Mouse (Mus musculus) liver, embryonic 12.5 days (tissue): ENCODE data around the gene Lyz1. TPM values are rescaled to one million over a fixed set of nuclear protein-coding genes. Genes with fewer than 3 reads are reported as not detected.
"Not testable (repeated sequence)": the region's sequence is repeated elsewhere in the genome, so short reads cannot be mapped to it uniquely, and the experiment has no call there.

Experiments
- ATAC-seq: fragments of 200-750 bp; cut with Nextera tagmentation; 2 replicates; pipeline ENCODE4 v1.8.0; 2017; ENCODE audit warnings: moderate number of reproducible peaks, mild to moderate bottlenecking, moderate library complexity
- H3K27ac ChIP-seq: fragments of 300-500 bp; sonication (generic); 2 replicates; pipeline ENCODE4 v1.5.1; 2016; ENCODE audit warnings: mild to moderate bottlenecking
- H3K27me3 ChIP-seq: fragments of 300-500 bp; sonication (generic); replicated peaks from 2 replicates; pipeline ENCODE4 v1.6.1; 2016; ENCODE audit warnings: mild to moderate bottlenecking, moderate library complexity
- H3K36me3 ChIP-seq: fragments of 300-500 bp; sonication (generic); 2 replicates; pipeline ENCODE4 v1.6.1; 2016; ENCODE audit warnings: mild to moderate bottlenecking, moderate library complexity
- H3K4me1 ChIP-seq: fragments of 300-500 bp; sonication (generic); 2 replicates; pipeline ENCODE4 v1.6.1; 2016
- H3K4me2 ChIP-seq: fragments of 300-500 bp; sonication (generic); 2 replicates; pipeline ENCODE4 v1.6.1; 2016; ENCODE audit warnings: mild to moderate bottlenecking, moderate library complexity
- H3K4me3 ChIP-seq: fragments of 300-500 bp; sonication (generic); 2 replicates; pipeline ENCODE4 v1.5.1; 2016; ENCODE audit warnings: mild to moderate bottlenecking, moderate library complexity
- H3K9ac ChIP-seq: fragments of 300-500 bp; sonication (generic); 2 replicates; pipeline ENCODE4 v1.6.1; 2016; ENCODE audit warnings: mild to moderate bottlenecking, moderate library complexity
- H3K9me3 ChIP-seq: fragments of 300-500 bp; sonication (generic); replicated peaks from 2 replicates; pipeline ENCODE4 v1.6.1; 2016; ENCODE audit warnings: mild to moderate bottlenecking, moderate library complexity
- WGBS: fragments of 180-500 bp; shearing (Covaris S2); methylation state at CpG from one replicate; pipeline ENCODE4 v1.1.7; 2016; ENCODE audit not compliant: insufficient replicate concordance; 5-methylcytosine and 5-hydroxymethylcytosine counted together
- polyA plus RNA-seq: library from polyadenylated mRNA; unstranded; fragments of >200 nt; fragmentation: Nextera tagmentation; extraction: Ambion mirVana; gene quantifications from 2 replicates; pipeline ENCODE4 v1.2.1, GENCODE M21; 2016

Gene Lyz1
- polyA plus RNA-seq, 1 experiment from 2014 or later, result not detected

GRCm38 (mm10) chr10:117285584-117285983 is 7.1 kb downstream of the Lyz1 start:
- not testable (repeated sequence) for H3K27me3 ChIP-seq, ATAC-seq, H3K27ac ChIP-seq, H3K4me2 ChIP-seq, H3K9me3 ChIP-seq, H3K9ac ChIP-seq, H3K4me1 ChIP-seq, H3K36me3 ChIP-seq, H3K4me3 ChIP-seq
- 70% methylated on average over 3 of the region's 7 CpGs for WGBS

DNA sequence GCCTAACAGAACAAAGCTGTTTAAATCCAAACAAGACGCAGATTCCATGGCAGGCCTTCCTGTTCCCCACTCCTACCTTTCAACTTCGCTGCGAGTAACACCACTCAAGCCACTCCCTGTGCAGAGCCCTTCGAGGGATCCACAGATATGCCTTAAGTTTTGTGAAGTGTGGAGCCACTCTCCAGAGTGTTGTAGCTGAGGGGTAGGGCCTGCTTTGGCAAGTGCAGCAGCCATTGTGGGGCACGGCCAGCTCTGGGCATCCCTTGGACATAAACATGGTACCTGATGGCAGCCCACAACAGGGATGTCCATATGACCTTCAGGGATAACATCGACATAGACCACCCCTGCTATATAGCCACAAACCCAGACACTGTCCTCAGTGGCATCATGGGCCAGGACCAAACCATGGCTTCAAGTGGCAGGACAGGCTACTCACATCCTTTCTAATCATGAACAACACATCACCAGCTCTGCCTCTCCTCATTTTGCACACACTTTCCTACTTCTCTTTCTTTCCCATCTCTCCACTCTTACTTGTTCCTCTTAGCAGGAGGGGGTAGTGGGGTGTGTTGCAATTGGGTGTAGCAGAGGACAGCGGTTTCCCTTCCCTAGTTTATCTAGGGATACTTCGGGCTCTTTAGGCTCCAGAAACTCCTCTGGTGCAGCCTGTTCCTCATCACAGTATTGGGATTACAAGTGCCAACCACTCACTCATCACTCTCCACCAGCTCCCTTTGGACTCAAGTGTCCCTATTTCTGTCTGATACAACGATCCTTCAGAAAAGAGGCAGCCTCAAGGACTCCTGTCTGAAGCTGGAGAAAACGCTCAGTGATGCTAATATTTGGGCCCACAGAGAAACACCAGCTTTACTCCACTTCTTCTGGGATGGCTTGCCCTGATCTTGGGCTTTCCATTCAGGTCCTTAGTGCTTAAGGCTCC is 7.8 kb downstream of the Lyz1 start:
- Histone ChIP-seq H3K9me3 (no peaks in the 10 kb centered on the region), H3K27ac (no peak overlapping the region)
- no peak for ATAC-seq

DNA sequence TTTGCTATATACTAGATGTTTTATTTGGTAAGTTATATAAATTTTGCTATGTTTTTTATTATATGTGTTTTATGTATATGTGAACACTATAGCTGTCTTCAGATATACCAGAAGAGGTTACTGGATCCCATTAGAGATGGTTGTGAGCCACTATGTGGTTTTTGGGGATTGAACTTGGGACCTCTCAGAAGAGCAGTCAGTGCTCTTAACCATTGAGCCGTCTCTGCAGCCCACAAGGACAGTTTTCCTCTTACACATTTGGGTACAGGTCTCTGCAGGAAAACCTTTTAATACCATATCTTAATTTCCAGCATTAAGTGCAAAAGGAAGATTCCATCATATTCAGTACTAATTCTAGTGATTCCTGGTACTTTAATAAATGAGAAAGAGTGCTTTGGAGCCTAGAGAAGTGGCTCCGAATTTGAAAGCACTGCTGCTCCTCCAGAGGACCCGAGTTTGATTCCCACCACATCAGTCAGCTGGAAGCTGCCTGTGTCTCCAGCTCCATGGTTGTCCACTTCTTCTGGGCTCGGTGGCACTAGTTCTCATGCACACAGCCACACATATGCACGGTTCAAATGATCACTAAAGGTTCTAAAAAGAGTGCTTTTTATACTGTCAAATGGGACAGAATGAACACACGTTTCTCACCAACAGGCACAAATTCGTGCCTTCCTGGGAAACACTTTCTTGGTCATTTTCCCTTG is 8.6 kb downstream of the Lyz1 start:
- H3K27me3 ChIP-seq, result no peaks in the 10 kb centered on the region
- no peaks in the 10 kb centered on the region for H3K4me1 ChIP-seq
- 55% methylated on average over 7 of the region's 7 CpGs for WGBS
- no peak overlapping the region for H3K9ac ChIP-seq
- no peak overlapping the region for H3K4me3 ChIP-seq
- ATAC-seq, result no peak
- no peaks in the 10 kb centered on the region for H3K36me3 ChIP-seq
- no peak overlapping the region for H3K4me2 ChIP-seq
- H3K9me3 ChIP-seq, result no peaks in the 10 kb centered on the region
- no peak overlapping the region for H3K27ac ChIP-seq

More for the DNA sequence above, 7.8 kb downstream of the Lyz1 start:
- Histone ChIP-seq H3K9ac (no peak overlapping the region), H3K4me2 (no peak overlapping the region), H3K36me3 (no peaks in the 10 kb centered on the region), H3K4me1 (no peaks in the 10 kb centered on the region), H3K4me3 (no peak overlapping the region), H3K27me3 (no peaks in the 10 kb centered on the region)
- 65% methylated on average over 10 of the region's 10 CpGs for WGBS

- H3K4me2 ChIP-seq, ATAC-seq, H3K36me3 ChIP-seq, H3K27ac ChIP-seq, H3K4me3 ChIP-seq, H3K4me1 ChIP-seq, H3K9ac ChIP-seq, H3K27me3 ChIP-seq, H3K9me3 ChIP-seq: not testable (repeated sequence)
- 58% methylated on average over 4 of the region's 4 CpGs for WGBS
Measured at GRCm38 (mm10) chr10:117283196-117283595, 9.5 kb downstream of the Lyz1 start.

GRCm38 (mm10) chr10:117282551-117282950 is 10.1 kb downstream of the Lyz1 start:
- Histone ChIP-seq H3K27ac (no peak overlapping the region), H3K9ac (no peak overlapping the region), H3K9me3 (no peaks in the 10 kb centered on the region), H3K27me3 (no peaks in the 10 kb centered on the region), H3K4me1 (no peaks in the 10 kb centered on the region), H3K4me2 (no peak overlapping the region), H3K4me3 (no peak overlapping the region), H3K36me3 (no peaks in the 10 kb centered on the region)
- 58% methylated on average over 2 of the region's 2 CpGs for WGBS
- ATAC-seq, result no peak

- Histone ChIP-seq H3K9ac (no peak within 1 kb of the TSS), H3K4me3 (peak within 1 kb of the TSS; percentile 17; the same call in 1 of the 2 replicates)
- WGBS, result 15% methylated on average over 4 of the region's 4 CpGs
Measured at GRCm38 (mm10) chr10:117282049-117282448, 10.6 kb downstream of the Lyz1 start, which contains the start of gene Lyz2. Lyz2 (minus strand) TSS chr10:117282321.

DNA sequence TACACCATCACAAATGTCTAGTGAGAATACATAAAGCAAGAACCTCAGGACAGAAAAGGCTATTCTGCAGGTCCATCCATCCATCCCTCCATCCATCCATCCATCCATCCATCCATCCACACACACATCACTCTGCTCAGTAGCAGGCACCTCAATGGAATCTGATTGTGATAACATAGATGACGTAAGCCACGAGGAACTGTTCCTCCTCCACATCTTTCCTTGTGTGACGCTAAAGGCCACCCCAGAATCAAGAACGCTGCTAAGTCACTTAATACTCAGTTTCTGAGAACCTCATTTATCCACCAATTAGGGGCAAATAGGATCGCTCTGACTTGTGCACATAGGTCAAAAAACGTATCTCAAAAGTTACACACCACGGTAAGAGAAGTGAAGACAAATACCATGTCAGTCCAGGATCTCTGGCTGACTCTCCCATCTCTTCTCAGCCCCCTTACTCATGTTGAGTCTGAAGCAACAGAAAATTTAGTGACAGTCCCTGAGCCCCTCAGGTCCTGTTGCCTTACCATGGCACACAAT is 11.2 kb downstream of the Lyz1 start:
- Histone ChIP-seq H3K27ac (no peak overlapping the region), H3K4me2 (peak overlapping the region; percentile 20; the same call in 1 of the 2 replicates), H3K9ac (no peak overlapping the region), H3K36me3 (no peaks in the 10 kb centered on the region), H3K27me3 (no peaks in the 10 kb centered on the region), H3K4me1 (no peaks in the 10 kb centered on the region), H3K4me3 (peak overlapping the region; percentile 17; the same call in 1 of the 2 replicates), H3K9me3 (no peaks in the 10 kb centered on the region)
- WGBS, result 65% methylated on average over 7 of the region's 7 CpGs
- no peak for ATAC-seq

More at GRCm38 (mm10) chr10:117282049-117282448, 10.6 kb downstream of the Lyz1 start, which contains the start of gene Lyz2:
- Histone ChIP-seq H3K27ac (no peak within 1 kb of the TSS), H3K4me2 (peak within 1 kb of the TSS; percentile 20; the same call in 1 of the 2 replicates), H3K36me3 (no peaks in the 10 kb centered on the region), H3K9me3 (no peaks in the 10 kb centered on the region), H3K4me1 (no peaks in the 10 kb centered on the region), H3K27me3 (no peaks in the 10 kb centered on the region)
- ATAC-seq, result no peak

GRCm38 (mm10) chr10:117280000-117280399 is 12.7 kb downstream of the Lyz1 start:
- no peak for ATAC-seq
- Histone ChIP-seq H3K27ac (no peak overlapping the region), H3K4me2 (no peak overlapping the region)

DNA sequence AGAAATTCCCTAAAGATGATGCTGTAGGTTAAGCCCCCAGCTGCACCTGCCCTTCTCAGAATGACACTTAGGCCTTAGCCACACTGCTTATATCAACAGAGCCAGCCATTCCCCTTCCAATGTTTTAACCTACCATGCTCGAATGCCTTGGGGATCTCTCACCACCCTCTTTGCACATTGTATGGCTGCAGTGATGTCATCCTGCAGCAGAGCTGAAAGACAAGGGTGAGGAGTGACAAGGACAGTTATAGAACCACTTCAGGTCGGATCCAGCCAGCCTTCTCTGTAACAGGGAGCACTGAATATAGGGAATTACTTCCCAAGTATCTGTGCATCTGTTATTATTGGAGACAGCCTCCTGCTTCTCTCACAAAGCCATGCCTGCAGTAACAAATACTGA is 14.2 kb downstream of the Lyz1 start:
- H3K4me2 ChIP-seq, H3K9me3 ChIP-seq, H3K4me1 ChIP-seq, ATAC-seq, H3K27me3 ChIP-seq, H3K4me3 ChIP-seq, H3K9ac ChIP-seq, H3K36me3 ChIP-seq, H3K27ac ChIP-seq: not testable (repeated sequence)
- WGBS, result 44% methylated on average over 2 of the region's 2 CpGs

More at GRCm38 (mm10) chr10:117280000-117280399, 12.7 kb downstream of the Lyz1 start:
- Histone ChIP-seq H3K9ac (no peak overlapping the region), H3K9me3 (no peaks in the 10 kb centered on the region), H3K4me1 (no peaks in the 10 kb centered on the region), H3K27me3 (no peaks in the 10 kb centered on the region), H3K4me3 (no peak overlapping the region), H3K36me3 (no peaks in the 10 kb centered on the region)
- WGBS, result 53% methylated on average over 1 of the region's 1 CpGs

- not testable (repeated sequence) for H3K4me2 ChIP-seq, H3K27me3 ChIP-seq, H3K36me3 ChIP-seq, H3K27ac ChIP-seq, ATAC-seq, H3K9ac ChIP-seq, H3K9me3 ChIP-seq, H3K4me3 ChIP-seq, H3K4me1 ChIP-seq
- 75% methylated on average over 9 of the region's 9 CpGs for WGBS
Measured at GRCm38 (mm10) chr10:117277779-117278178, 14.9 kb downstream of the Lyz1 start.

- WGBS, result 65% methylated on average over 10 of the region's 10 CpGs
- no peaks in the 10 kb centered on the region for H3K9me3 ChIP-seq
- no peak overlapping the region for H3K4me3 ChIP-seq
- H3K4me1 ChIP-seq, result no peaks in the 10 kb centered on the region
- H3K27me3 ChIP-seq, result no peaks in the 10 kb centered on the region
- H3K9ac ChIP-seq, result no peak overlapping the region
- no peaks in the 10 kb centered on the region for H3K36me3 ChIP-seq
- no peak for ATAC-seq
- no peak overlapping the region for H3K4me2 ChIP-seq
- no peak overlapping the region for H3K27ac ChIP-seq
Measured at GRCm38 (mm10) chr10:117275681-117276369, 16.8 kb downstream of the Lyz1 start.
